Mouse (Mus musculus) bone marrow, adult 2 months (tissue): ENCODE measurements around the gene Olfr469.

Experiments used
- CTCF ChIP-seq: fragments of 200-500 bp; IDR thresholded peaks from 2 replicates; pipeline ENCODE4 v1.5.1; 2011; ENCODE audit warnings: low read length, control low read depth; ENCODE audit not compliant: control insufficient read depth, insufficient read depth
- POLR2A ChIP-seq: fragments of 200-500 bp; IDR thresholded peaks from 2 replicates; pipeline ENCODE4 v1.6.1; 2011; ENCODE audit warnings: low read depth, mild to moderate bottlenecking, control low read depth, low read length, borderline replicate concordance; ENCODE audit not compliant: control insufficient read depth

DNA sequence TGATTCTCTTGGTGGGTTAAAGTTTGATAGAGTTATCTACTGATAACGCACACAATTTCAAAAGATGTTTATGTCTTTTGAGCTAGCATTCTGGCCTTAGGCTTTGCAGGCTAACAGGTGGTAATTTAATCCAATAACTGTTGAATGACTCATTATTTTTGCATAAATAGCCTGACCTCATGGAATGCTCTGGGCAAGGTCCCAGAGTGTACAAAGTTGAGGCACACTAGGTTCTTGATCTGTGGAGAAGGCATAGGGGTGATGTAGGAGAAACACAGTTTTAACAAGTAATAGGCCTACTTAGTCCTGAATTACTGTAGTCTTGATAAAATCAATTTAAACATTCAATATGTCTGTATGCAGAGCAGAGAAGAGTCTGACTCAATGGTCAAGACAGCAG, 47.1 kb downstream of the Olfr469 start:
- TF ChIP-seq CTCF, result no peak
- TF ChIP-seq POLR2A, result no peak
